Mouse (Mus musculus) limb, embryonic 12.5 days (tissue): Measurements from ENCODE around the gene Tagln3. TPM values are rescaled to one million over a fixed set of nuclear protein-coding genes. Genes with fewer than 3 reads are reported as not detected.

Experiments used
- ATAC-seq: fragments of 200-750 bp; cut with Nextera tagmentation; 2 replicates; pipeline ENCODE4 v1.8.0; 2017; ENCODE audit warnings: low read depth, moderate TSS enrichment; ENCODE audit not compliant: insufficient number of reproducible peaks, insufficient read depth, low FRiP score, low TSS enrichment
- H3K27ac ChIP-seq: fragments of 300-500 bp; sonication (generic); 2 replicates; pipeline ENCODE4 v1.5.1; 2016; ENCODE audit warnings: mild to moderate bottlenecking, moderate library complexity
- H3K27me3 ChIP-seq: fragments of 300-500 bp; sonication (generic); 2 replicates; pipeline ENCODE4 v1.6.1; 2016; ENCODE audit warnings: mild to moderate bottlenecking, moderate library complexity
- H3K36me3 ChIP-seq: fragments of 300-500 bp; sonication (generic); 2 replicates; pipeline ENCODE4 v1.6.1; 2016; ENCODE audit warnings: mild to moderate bottlenecking, moderate library complexity
- H3K4me1 ChIP-seq: fragments of 300-500 bp; sonication (generic); replicated peaks from 2 replicates; pipeline ENCODE4 v1.6.1; 2016
- H3K4me2 ChIP-seq: fragments of 300-500 bp; sonication (generic); 2 replicates; pipeline ENCODE4 v1.6.1; 2016; ENCODE audit warnings: mild to moderate bottlenecking, moderate library complexity
- H3K4me3 ChIP-seq: fragments of 300-500 bp; sonication (generic); replicated peaks from 2 replicates; pipeline ENCODE4 v1.5.1; 2016; ENCODE audit warnings: mild to moderate bottlenecking
- H3K9ac ChIP-seq: fragments of 300-500 bp; sonication (generic); replicated peaks from 2 replicates; pipeline ENCODE4 v1.6.1; 2016; ENCODE audit warnings: mild to moderate bottlenecking, moderate library complexity
- H3K9me3 ChIP-seq: fragments of 300-500 bp; sonication (generic); 2 replicates; pipeline ENCODE4 v1.6.1; 2016; ENCODE audit warnings: mild to moderate bottlenecking, moderate library complexity
- WGBS: fragments of 180-500 bp; shearing (Covaris S2); methylation state at CpG from one replicate; pipeline ENCODE4 v1.1.7; 2016; 5-methylcytosine and 5-hydroxymethylcytosine counted together
- polyA plus RNA-seq: library from polyadenylated mRNA; unstranded; fragments of >200 nt; fragmentation: Nextera tagmentation; extraction: Ambion mirVana; gene quantifications from 2 replicates; pipeline ENCODE4 v1.2.1, GENCODE M21; 2016

Gene Tagln3
- polyA plus RNA-seq, 1 experiment from 2014 or later: 33.2 TPM

DNA sequence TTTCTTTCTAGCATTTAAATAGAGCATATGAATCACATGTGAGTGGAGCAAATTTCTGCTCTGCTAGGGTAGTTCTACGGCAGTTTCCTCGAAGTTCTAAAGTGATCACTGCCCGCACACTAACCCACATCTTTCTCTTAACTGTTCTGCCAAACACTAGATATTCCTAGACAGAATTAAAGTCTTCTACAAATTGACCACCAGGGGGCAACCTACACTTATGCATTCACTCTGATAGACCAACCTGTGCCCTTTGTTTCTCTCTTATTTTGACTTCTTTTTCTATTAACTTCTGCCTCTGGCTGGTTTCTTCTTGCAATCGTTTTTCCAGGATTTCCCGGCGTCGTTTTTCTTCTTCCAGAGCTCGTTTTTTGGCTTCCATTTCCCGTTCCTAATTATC lies 32.4 kb upstream of the Tagln3 start:
- Histone ChIP-seq H3K4me2 (no peak overlapping the region), H3K27ac (no peak overlapping the region), H3K4me1 (no peaks in the 10 kb centered on the region), H3K27me3 (no peaks in the 10 kb centered on the region), H3K4me3 (no peak overlapping the region), H3K9ac (no peak overlapping the region), H3K9me3 (no peaks in the 10 kb centered on the region), H3K36me3 (peaks cover 53% of the 10 kb centered on the region)
- 38% methylated on average over 9 of the region's 9 CpGs for WGBS
- 0 out of 2 replicates have a peak, but pooled peaks have one; percentile 52 for ATAC-seq

DNA sequence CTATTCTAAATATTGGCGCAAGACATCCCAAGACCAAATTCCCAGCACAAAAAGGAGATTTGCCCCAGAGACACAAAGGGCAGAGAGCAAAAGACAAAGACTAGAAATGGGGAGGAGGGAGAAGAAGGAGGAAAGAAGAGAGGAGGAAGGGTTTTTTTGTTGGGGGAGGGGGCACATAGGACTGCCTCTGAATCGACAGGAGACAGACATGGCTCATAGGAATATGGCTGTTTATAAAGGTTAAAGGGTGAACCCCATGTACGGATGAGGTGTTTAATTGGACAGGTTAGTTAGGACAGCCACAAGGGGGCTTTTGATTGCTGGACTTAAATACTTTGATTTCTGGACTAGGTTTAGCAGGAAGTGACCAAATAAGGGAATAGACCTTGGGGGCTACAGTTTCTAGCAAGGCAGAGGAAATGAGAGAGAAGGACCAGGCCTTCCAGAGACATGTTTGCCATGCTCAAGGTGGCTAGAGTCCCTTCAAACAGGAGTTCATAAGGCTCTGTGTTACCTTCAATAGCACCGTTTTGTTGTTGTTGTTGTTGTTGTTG lies 19.3 kb upstream of the Tagln3 start:
- peak overlapping the region; percentile 65 for H3K4me2 ChIP-seq

DNA sequence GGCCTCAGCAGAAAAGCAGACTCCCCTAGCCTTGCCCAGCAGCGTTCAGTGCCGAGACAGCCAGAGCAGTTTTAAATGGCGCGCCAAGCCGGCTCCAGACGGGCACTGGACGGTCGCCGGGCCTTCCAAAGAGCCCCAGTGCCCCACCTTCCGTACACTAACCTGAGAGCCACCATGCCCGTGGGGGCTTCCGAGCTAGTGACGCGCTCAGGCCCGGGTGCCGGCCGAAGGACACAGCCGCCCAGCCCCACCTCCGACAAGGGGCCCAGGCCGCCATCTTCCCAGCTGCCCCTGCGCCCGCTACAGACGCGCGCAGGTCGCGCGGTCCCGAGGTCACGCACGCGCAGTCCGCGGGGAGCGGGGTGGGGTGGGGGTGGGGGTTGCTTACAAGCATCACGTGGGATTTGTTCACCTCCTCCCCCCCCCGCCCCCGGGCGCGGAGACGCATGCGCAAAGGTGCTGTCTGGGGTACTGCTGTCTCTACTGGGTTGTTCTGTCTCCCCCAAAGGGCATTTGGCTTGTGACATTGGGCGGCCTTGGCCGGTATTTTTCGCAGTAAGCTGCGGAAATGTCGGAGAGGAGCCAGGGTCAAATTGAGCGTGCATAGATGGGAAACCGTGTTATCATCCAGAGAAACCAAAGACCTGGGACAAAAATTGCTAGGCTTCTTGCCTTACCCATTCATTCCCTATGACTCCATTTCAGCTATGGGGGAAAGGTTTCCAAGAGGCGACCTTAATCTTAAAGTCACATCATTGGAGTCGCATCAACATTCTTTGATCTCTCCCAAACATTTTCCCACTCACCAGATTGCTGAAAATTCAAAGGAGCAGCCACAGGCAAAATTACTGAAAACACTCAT lies 18.4 kb upstream of the Tagln3 start, which contains the start of gene Abhd10:
Gene Abhd10, minus strand, starts transcription at position 341 of the 862 bp plus-strand sequence.
- Histone ChIP-seq H3K9me3 (no peaks in the 10 kb centered on the region), H3K27ac (peak within 1 kb of the TSS; percentile 92), H3K36me3 (peaks cover 22% of the 10 kb centered on the region), H3K27me3 (no peaks in the 10 kb centered on the region), H3K4me2 (peak within 1 kb of the TSS; percentile 65), H3K9ac (peak within 1 kb of the TSS; percentile 85), H3K4me1 (peaks cover 12% of the 10 kb centered on the region), H3K4me3 (peak within 1 kb of the TSS; percentile 66)
- ATAC-seq: peak; percentile 97
- WGBS: under 1% methylated on average over 51 of the region's 51 CpGs

More for the DNA sequence above, 19.3 kb upstream of the Tagln3 start:
- Histone ChIP-seq H3K27me3 (no peaks in the 10 kb centered on the region), H3K36me3 (peaks cover 29% of the 10 kb centered on the region), H3K4me3 (peak overlapping the region; percentile 66; the same call in 1 of the 2 replicates), H3K27ac (no peak overlapping the region; the same call in 1 of the 2 replicates), H3K4me1 (peaks cover 12% of the 10 kb centered on the region), H3K9me3 (no peaks in the 10 kb centered on the region), H3K9ac (no peak overlapping the region)
- ATAC-seq: no peak
- WGBS: 66% methylated on average over 4 of the region's 4 CpGs

DNA sequence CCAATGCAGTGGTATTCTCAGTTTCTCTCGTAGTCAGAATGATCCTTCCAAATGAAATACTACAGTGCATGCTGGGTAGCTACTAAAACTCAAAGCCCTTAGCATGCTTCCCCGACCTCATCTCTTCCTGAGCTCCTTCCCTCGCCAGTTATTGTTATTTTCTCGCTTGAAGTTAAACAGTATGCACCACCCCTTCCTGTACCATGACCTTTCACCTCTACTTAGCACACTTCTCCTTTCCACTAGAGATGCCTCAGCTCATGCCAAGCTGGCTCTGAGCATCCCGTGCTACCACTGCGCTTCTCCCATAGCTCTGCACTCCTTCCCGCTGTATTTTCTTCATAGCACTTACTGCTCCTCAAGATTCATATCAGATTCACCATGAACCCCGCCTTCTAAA lies 13.5 kb upstream of the Tagln3 start:
- ATAC-seq: no peak
- Histone ChIP-seq H3K27me3 (no peaks in the 10 kb centered on the region), H3K9ac (no peak overlapping the region), H3K4me2 (no peak overlapping the region), H3K36me3 (peaks cover 45% of the 10 kb centered on the region), H3K9me3 (no peaks in the 10 kb centered on the region), H3K27ac (no peak overlapping the region), H3K4me3 (no peak overlapping the region), H3K4me1 (peaks cover 5% of the 10 kb centered on the region)
- 91% methylated on average over 8 of the region's 8 CpGs for WGBS

DNA sequence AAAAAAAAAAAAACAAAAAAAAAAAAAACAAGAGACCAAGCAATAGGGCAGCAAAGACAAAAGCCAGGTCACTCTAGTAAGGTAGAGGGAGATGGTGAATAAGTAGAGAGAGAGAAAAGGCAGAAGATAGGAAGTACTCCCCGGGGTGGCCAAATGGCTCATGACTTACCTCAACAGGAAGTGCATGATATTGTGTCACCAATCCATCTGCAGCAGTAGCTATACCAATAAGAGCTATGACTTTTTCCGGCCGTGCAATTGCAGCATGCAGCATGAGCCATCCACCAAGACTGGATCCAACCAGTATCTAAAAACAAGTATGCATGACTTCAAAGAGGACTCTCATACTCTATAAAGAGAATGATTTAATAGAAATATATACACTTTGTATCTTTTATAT lies 12.3 kb upstream of the Tagln3 start:
- Histone ChIP-seq H3K27me3 (no peaks in the 10 kb centered on the region), H3K4me3 (no peak overlapping the region), H3K36me3 (peaks cover 55% of the 10 kb centered on the region), H3K4me1 (peaks cover 5% of the 10 kb centered on the region), H3K27ac (no peak overlapping the region), H3K9ac (no peak overlapping the region), H3K9me3 (no peaks in the 10 kb centered on the region), H3K4me2 (no peak overlapping the region)
- ATAC-seq: no peak
- WGBS: 93% methylated on average over 3 of the region's 3 CpGs

DNA sequence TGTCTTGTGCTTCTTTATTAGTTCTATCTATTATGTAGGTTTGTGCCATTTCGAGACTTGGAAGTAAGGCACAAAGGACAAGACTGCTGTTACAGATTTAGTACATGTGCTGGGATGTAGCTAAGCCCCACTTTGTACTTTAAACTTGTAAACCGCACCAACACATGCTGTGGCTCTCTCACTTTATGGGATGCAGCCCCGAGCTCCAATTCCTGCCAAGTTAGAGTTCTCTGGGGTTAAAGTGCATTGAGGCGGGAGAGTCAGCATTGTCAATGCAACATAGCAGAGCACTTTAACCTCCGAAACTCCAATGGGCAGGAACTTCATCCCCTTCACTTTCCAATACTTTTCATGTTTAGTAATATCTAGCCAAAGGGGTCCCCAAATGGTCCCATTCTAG lies 4.8 kb upstream of the Tagln3 start:
- Histone ChIP-seq H3K4me3 (no peak overlapping the region), H3K27me3 (no peaks in the 10 kb centered on the region), H3K4me1 (peaks cover 4% of the 10 kb centered on the region), H3K4me2 (no peak overlapping the region), H3K9me3 (no peaks in the 10 kb centered on the region), H3K9ac (no peak overlapping the region), H3K36me3 (peaks cover 43% of the 10 kb centered on the region), H3K27ac (no peak overlapping the region)
- 75% methylated on average over 5 of the region's 5 CpGs for WGBS
- ATAC-seq: no peak

DNA sequence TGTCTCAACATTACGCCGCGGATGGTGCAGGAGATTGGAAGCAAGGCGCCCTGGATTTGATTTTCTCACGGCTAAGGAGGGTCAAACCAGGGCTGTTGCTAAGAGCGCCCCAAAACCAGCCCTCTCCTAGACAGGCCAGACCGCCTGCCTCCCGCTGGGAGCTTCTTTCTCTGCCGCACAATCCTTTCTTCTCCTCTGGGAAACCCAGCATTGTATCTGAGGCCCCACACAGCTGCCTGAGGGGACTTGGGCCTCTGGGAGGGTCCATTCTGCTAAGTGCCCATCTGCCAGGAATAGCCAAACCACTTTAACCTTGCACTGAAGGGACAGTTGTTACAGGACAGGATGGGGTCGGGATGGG lies 314 bp upstream of the Tagln3 start:
- H3K27ac ChIP-seq: no peak overlapping the region

DNA sequence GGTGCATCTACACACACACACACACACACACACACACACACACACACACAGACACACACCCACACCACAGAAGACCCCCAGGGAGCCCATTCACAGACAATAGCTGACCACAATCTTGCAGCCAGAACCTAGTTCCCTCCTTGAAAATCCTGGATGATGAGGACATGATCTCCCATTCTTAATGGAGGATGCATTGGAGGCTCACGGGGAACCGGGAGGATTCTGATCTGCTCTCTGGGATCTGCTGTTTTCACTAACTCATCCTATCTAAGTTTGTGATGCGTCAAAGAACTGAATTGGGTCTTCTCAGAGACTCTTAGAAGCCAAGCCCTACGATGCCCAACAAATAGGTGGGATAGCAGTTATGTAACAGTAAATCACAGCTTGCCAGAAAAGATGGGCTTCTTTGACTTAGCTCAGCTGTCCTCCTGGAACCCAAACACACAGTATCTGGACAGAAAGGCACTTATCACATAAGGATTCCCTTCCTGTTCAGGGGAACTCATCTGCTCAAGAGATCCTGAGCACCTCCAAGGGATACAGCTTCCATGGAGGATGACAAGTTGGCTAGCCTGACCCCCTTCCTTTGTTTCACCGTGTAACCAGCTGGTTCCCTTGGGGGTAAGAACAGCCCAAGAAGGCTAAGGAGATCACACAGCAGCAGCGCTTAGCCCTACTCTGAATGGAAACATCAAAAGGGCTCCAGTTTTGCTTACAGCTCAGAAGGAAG lies 1.1 kb downstream of the Tagln3 start:
- no peaks in the 10 kb centered on the region for H3K27me3 ChIP-seq
- H3K4me2 ChIP-seq: peak overlapping the region; percentile 87
- peak overlapping the region; percentile 74 for H3K9ac ChIP-seq
- H3K27ac ChIP-seq: no peak overlapping the region
- H3K4me3 ChIP-seq: peak overlapping the region; percentile 56
- peaks cover 23% of the 10 kb centered on the region for H3K36me3 ChIP-seq
- no peak for ATAC-seq
- peaks cover 17% of the 10 kb centered on the region for H3K4me1 ChIP-seq
- 61% methylated on average over 6 of the region's 6 CpGs for WGBS
- no peaks in the 10 kb centered on the region for H3K9me3 ChIP-seq

More for the DNA sequence above, 314 bp upstream of the Tagln3 start:
- Histone ChIP-seq H3K9me3 (no peaks in the 10 kb centered on the region), H3K4me2 (peak overlapping the region; percentile 87), H3K27me3 (no peaks in the 10 kb centered on the region), H3K4me1 (peaks cover 17% of the 10 kb centered on the region), H3K9ac (peak overlapping the region; percentile 74), H3K4me3 (peak overlapping the region; percentile 56), H3K36me3 (peaks cover 19% of the 10 kb centered on the region)
- peak; percentile 54; the same call in 1 of the 2 replicates for ATAC-seq
- 3% methylated on average over 10 of the region's 10 CpGs for WGBS

DNA sequence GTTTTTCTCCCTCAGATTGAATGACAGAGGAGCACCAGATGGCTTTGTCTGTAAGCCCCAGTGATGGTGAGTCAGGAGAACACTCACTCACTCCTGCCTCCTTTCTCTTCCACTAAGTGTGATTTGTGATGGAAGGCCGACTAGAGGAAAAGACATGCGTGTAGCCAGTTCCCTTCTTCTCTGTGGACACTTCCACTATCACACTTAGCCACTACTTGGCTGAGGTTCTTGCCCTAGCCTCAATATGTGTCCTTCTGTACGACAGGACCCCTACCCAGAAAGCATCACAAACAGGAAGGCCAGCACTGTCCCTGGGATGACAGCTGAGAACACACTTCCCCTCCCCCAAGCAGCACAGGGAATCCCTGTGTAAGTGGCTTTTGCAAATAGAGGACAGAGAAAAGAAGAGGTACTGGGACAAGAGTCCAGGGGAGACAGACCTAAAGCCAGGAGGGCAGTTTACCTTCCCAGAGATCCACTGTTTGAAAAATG lies 1.9 kb downstream of the Tagln3 start:
- peaks cover 24% of the 10 kb centered on the region for H3K36me3 ChIP-seq
- peak overlapping the region; percentile 87; the same call in 1 of the 2 replicates for H3K4me2 ChIP-seq
- H3K27me3 ChIP-seq: no peaks in the 10 kb centered on the region
- H3K9me3 ChIP-seq: no peaks in the 10 kb centered on the region
- H3K27ac ChIP-seq: no peak overlapping the region
- no peak overlapping the region for H3K4me3 ChIP-seq
- peaks cover 17% of the 10 kb centered on the region for H3K4me1 ChIP-seq
- 75% methylated on average over 3 of the region's 3 CpGs for WGBS
- ATAC-seq: no peak
- no peak overlapping the region for H3K9ac ChIP-seq

DNA sequence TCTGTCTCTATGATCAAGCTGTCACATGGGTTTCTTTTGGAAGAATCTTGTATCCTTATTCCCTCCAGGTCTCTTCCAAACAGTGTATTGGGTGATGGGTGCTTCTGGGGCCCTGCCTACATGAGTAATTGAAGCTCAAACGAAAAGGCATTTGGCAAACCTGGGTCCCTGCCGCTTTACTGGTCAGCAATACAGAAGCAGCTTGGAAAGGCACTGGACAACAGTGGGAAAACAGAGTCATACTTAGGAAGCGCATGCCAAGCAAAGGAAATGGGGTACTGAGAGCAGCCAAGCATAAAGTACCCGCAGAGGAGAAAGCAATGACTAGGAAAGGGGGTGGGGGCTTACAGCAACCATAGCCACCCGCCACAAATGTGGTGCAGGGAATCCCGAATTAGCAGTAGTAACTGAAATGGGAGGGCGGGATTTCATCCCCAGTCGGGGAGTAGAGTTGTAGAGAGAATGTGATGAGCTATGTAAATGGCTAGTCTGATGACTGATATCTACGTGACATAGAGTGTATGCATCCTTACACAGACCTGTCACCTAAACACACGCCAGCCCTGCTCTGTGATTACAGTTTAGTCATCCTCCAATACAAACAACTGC lies 4.3 kb downstream of the Tagln3 start:
- Histone ChIP-seq H3K27me3 (no peaks in the 10 kb centered on the region), H3K9ac (no peak overlapping the region), H3K27ac (no peak overlapping the region), H3K4me1 (peaks cover 17% of the 10 kb centered on the region), H3K4me2 (no peak overlapping the region), H3K9me3 (no peaks in the 10 kb centered on the region), H3K4me3 (no peak overlapping the region), H3K36me3 (peaks cover 40% of the 10 kb centered on the region)
- ATAC-seq: no peak
- 87% methylated on average over 10 of the region's 10 CpGs for WGBS
